ENCODE assay signal across 21 mouse cellular contexts in the genomic region with DNA sequence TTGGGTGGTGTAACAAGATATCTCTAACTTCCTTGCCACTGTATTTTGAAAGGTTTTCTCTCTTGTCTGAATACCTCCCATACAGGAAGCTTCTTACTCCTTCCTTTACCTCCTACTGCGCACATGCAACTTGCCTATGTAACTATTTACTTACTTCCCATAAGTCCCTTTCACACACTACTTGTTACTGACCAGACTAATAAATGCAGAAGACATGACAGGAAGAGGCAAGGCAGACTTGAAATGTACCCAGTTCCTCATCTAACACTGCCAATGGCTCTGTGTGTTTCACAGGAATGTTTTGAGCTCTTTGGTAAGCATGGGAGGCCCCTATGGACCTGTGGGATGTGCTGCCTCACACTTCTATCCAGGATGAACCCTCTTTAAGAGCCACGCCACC.
"Had no signal": no experiment of that assay in that cellular context is flagged by ENCODE, and none has a peak within 500 bp of the region (broad histone marks: within the 10 kb centered on the region; RNA-seq: fewer than 3 reads in every experiment).

No protein-coding gene starts in this region.

- H3K4me3 ChIP-seq: kidney, embryonic 15.5 days; left cerebral cortex, adult 2 months; lung, embryonic 15.5 days; neural tube, embryonic 12.5 days; neural tube, embryonic 15.5 days had no signal

- H3K9ac ChIP-seq: kidney, embryonic 15.5 days; liver, embryonic 14.5 days; lung, embryonic 15.5 days; neural tube, embryonic 12.5 days; neural tube, embryonic 15.5 days had no signal

- H3K36me3 ChIP-seq: kidney, embryonic 15.5 days; lung, embryonic 15.5 days; neural tube, embryonic 12.5 days; neural tube, embryonic 15.5 days had no signal

- H3K9me3 ChIP-seq: kidney, embryonic 15.5 days; lung, embryonic 15.5 days; neural tube, embryonic 12.5 days had no signal

- H3K4me2 ChIP-seq: kidney, embryonic 15.5 days; liver, embryonic 11.5 days; lung, embryonic 15.5 days; midbrain, embryonic 11.5 days; neural tube, embryonic 12.5 days; neural tube, embryonic 15.5 days had no signal

- DNase-seq: kidney, adult 11 months; kidney, adult 8-10 months; kidney, postnatal 10 days; kidney, postnatal 36 days; layer of hippocampus, postnatal 36 days; lung, adult 18-20 months; lung, postnatal 14 days; midbrain, embryonic 14.5 days; retina, postnatal 1 day; right cerebral cortex, postnatal 25 days; thymus, adult 18-20 months; thymus, postnatal 36 days had no signal

- H3K27ac ChIP-seq: kidney, embryonic 15.5 days; left cerebral cortex, adult 2 months; liver, embryonic 14.5 days; lung, embryonic 15.5 days; macrophage; neural tube, embryonic 12.5 days; neural tube, embryonic 15.5 days had no signal

- H3K27me3 ChIP-seq: lung, embryonic 15.5 days; neural tube, embryonic 12.5 days; neural tube, embryonic 15.5 days had no signal
